Mouse (Mus musculus) CD8-positive naive resting alpha-beta T cell, adult 2 months (primary cell): ENCODE measurements at regions not wholly inside any gene's neighbourhood (a gene's known extent, or its start where the extent isn't known, plus 50 kb on each side); places are given as distances from the start of the nearest gene placed in this dataset.

Experiments used
- DNase-seq, 2 experiments: peaks; one replicate each; pipeline ENCODE4 v3.0.0; 2022; ENCODE audit warnings: low read depth in 2 of 2, low spot score in 2 of 2

GRCm38 (mm10) chr3:19385675-19386074, 242.8 kb downstream of the 1700064H15Rik start:
- DNase-seq, result no peak

- DNase-seq, result no peak
Measured at GRCm38 (mm10) chr3:19368998-19369397, 259.5 kb downstream of the 1700064H15Rik start.

GRCm38 (mm10) chr3:19367761-19368160, 260.7 kb downstream of the 1700064H15Rik start:
- DNase-seq, result no peak
